Mouse (Mus musculus) lung, embryonic 16.5 days (tissue): ENCODE data around the gene Cluh. TPM values are rescaled to one million over a fixed set of nuclear protein-coding genes. Genes with fewer than 3 reads are reported as not detected.

ENCODE experiments used
- ATAC-seq: fragments of 200-750 bp; cut with Nextera tagmentation; 2 replicates; pipeline ENCODE4 v1.8.0; 2017; ENCODE audit warnings: low read depth, mild to moderate bottlenecking, moderate library complexity
- H3K27ac ChIP-seq: fragments of 300-500 bp; sonication (generic); 2 replicates; pipeline ENCODE4 v1.5.1; 2014; ENCODE audit warnings: mild to moderate bottlenecking, control low read depth, low read length
- H3K27me3 ChIP-seq: fragments of 300-500 bp; sonication (generic); 2 replicates; pipeline ENCODE4 v1.6.1; 2014; ENCODE audit warnings: low read depth, low read length, mixed read lengths; ENCODE audit not compliant: control insufficient read depth, insufficient read depth
- H3K36me3 ChIP-seq: fragments of 300-500 bp; sonication (generic); 2 replicates; pipeline ENCODE4 v1.6.1; 2014; ENCODE audit warnings: low read length; ENCODE audit not compliant: control insufficient read depth, insufficient read depth
- H3K4me1 ChIP-seq: fragments of 300-500 bp; sonication (generic); replicated peaks from 2 replicates; pipeline ENCODE4 v1.6.1; 2014; ENCODE audit warnings: low read length, mixed read lengths; ENCODE audit not compliant: control insufficient read depth, insufficient read depth
- H3K4me2 ChIP-seq: fragments of 300-500 bp; sonication (generic); 2 replicates; pipeline ENCODE4 v1.6.1; 2014; ENCODE audit warnings: low read depth, low read length, control low read depth
- H3K4me3 ChIP-seq: fragments of 300-500 bp; sonication (generic); 2 replicates; pipeline ENCODE4 v1.5.1; 2014; ENCODE audit warnings: mild to moderate bottlenecking, low read length, control low read depth
- H3K9ac ChIP-seq: fragments of 300-500 bp; sonication (generic); 2 replicates; pipeline ENCODE4 v1.6.1; 2014; ENCODE audit warnings: low read length, control low read depth
- H3K9me3 ChIP-seq: fragments of 300-500 bp; sonication (generic); 2 replicates; pipeline ENCODE4 v1.6.1; 2016; ENCODE audit warnings: low read length; ENCODE audit not compliant: control insufficient read depth
- WGBS: fragments of 180-500 bp; shearing (Covaris S2); extraction: QIAGEN DNeasy Blood & Tissue Kit; methylation state at CpG from one replicate; pipeline ENCODE4 v1.1.7; 2014; 5-methylcytosine and 5-hydroxymethylcytosine counted together
- polyA plus RNA-seq: library from polyadenylated mRNA; unstranded; fragments of >200 nt; fragmentation: Nextera tagmentation; extraction: Ambion mirVana; gene quantifications from 2 replicates; pipeline ENCODE4 v1.2.1, GENCODE M21; 2015

Cluh gene
- polyA plus RNA-seq, 1 experiment from 2014 or later: 18.9 TPM

DNA sequence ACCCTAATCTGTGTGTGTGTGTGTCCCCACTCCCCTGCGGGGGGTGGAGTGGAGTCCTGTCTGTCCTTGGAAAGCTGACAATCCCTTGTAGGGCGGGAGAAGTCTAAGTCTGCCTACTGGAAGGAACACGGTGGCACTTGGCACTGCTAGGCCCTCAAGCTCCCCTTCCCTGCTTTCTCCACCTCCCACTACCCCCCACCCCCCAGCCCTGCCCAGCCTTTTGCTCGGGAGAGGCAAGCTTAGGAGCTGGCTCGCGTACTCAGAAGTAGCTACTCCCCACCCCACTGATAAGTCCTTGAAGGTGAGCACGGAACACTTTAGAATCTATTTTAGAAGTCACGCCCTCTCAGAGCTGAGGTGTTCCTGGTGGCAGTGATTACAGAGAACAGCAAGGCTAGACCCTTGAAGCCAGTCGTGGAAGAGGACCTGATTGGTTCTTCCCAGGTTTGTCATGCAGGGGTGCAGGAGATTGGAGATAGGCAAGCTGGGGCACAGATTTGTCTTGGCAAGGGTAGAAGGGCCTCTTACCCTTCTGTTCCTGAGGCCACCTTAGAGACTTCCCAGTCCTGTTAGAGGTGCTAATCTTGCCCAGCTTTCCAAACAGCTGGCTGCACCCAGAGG, 10.4 kb upstream of the Cluh start:
- Histone ChIP-seq H3K4me3 (peak overlapping the region; percentile 79), H3K4me1 (peaks cover 21% of the 10 kb centered on the region), H3K27ac (peak overlapping the region; percentile 95), H3K9ac (peak overlapping the region; percentile 84), H3K36me3 (no peaks in the 10 kb centered on the region), H3K27me3 (no peaks in the 10 kb centered on the region), H3K4me2 (peak overlapping the region; percentile 82), H3K9me3 (no peaks in the 10 kb centered on the region)
- peak; percentile 74 for ATAC-seq
- whole genome bisulfite sequencing: 5% methylated on average over 9 of the region's 9 CpGs

DNA sequence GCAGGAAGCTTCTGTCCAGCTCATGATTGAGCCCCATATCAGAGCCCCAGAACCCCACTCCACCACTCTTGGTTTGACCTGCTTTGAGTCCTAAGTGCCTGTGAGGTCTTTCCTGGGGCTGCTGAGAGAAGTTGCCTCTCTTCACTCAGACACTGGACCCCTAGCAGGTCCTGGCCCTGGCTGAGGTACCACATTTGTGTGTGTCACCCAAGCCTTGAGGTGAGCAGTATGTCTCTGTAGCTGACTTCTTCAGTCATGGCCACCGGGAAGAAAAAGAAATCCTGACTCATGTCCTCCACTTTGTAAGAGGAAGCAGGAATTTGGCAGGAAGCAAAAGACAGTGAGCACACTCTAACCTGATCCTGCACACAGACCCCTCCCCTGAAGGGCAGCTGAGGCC, 9.7 kb upstream of the Cluh start:
- no peak for ATAC-seq
- H3K36me3 ChIP-seq: no peaks in the 10 kb centered on the region
- H3K4me3 ChIP-seq: no peak overlapping the region
- no peaks in the 10 kb centered on the region for H3K9me3 ChIP-seq
- H3K4me2 ChIP-seq: peak overlapping the region; percentile 82; the same call in 1 of the 2 replicates
- no peak overlapping the region for H3K9ac ChIP-seq
- H3K27ac ChIP-seq: peak overlapping the region; percentile 95
- WGBS: 56% methylated on average over 1 of the region's 1 CpGs
- no peaks in the 10 kb centered on the region for H3K27me3 ChIP-seq
- peaks cover 21% of the 10 kb centered on the region for H3K4me1 ChIP-seq

DNA sequence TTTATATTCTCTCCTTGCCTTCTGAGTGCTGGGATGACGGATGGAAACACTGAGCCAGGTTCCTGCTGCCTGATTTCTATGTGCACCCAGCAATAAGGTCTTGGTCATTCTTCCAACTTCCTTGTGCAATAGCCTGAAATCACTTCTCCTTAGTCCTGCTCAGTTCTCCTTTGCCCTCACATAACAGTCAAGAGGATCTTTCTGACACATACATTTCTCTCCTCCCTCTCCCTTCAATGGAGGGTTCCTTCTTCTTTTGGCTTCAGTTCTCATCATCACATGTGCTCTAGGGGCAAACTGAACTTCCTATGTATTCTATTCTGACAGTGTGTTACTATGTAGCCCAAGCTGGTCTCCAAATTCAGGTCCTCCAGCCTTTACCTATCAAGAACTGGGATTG, 1.3 kb upstream of the Cluh start:
- 87% methylated on average over 1 of the region's 1 CpGs for WGBS
- ATAC-seq: no peak
- no peaks in the 10 kb centered on the region for H3K27me3 ChIP-seq
- no peak overlapping the region for H3K27ac ChIP-seq
- no peaks in the 10 kb centered on the region for H3K9me3 ChIP-seq
- peaks cover 24% of the 10 kb centered on the region for H3K4me1 ChIP-seq
- H3K4me3 ChIP-seq: no peak overlapping the region
- no peaks in the 10 kb centered on the region for H3K36me3 ChIP-seq
- H3K4me2 ChIP-seq: no peak overlapping the region
- no peak overlapping the region for H3K9ac ChIP-seq

DNA sequence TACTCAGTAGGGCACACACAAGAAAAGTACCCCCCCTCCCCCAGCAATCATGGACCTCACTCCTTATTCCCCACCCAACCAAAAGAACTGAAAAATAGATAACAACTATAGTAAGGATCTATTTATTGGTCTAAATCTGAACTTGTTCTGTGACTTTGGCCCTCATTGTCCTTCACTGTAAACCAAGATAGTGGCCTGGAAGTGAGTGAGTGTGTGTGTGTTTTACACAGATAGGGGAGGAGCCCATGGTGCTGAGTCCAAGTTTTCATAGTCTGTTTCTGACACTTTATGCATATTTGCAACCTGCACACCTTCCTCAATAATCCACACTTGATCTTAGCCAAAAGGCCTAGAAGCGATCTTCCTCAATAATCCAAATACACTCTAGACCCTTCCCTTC, 619 bp upstream of the Cluh start:
- H3K9me3 ChIP-seq: no peaks in the 10 kb centered on the region

DNA sequence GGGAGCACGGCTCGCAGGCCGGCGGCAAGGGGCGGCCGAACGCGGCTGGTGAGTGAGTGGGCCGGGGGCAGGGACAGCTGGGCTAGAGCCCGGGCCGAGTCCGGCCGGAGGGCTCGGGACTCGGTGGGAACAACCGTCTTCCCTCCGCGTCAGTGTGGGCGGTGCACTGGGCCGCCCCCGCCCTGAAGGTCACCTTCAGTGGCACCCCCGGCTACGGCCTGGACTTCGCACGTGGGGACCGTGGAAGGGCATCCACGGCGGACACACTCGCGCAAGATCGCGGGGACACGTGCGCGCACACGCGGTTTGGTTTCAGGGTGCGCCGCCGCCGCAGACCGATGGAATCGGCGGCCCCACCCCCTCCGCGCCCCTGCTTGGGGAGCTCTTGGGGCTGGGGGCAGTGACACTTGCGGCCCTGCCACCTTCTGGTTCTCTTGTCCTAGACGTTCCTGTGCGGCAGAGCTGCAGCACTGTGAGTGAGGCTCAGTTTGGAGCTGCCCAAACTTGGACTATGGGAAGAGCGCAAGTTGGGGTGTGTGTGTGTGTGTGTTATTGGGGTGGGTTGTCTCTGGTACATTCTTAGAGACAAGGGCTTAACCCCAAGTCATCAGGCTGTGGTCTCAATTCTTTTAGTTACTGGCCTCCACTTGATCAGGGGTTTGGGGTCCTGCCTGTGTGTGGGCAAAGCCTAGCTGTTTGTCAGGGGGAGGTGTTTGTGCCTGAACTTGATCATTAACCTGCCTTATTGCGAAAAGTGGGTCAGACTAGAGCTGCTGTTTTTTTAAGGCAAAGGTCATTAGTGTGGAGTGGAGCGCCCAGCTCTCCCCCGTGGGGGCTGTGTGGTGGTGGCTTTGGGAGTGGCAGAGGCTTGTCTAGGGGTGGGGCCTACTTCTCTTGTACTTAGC, 604 bp downstream of the Cluh start:
- peak overlapping the region; percentile 86 for H3K9ac ChIP-seq
- peak overlapping the region; percentile 78 for H3K4me2 ChIP-seq
- H3K27ac ChIP-seq: peak overlapping the region; percentile 61
- no peaks in the 10 kb centered on the region for H3K9me3 ChIP-seq
- under 1% methylated on average over 49 of the region's 53 CpGs for WGBS
- ATAC-seq: peak; percentile 41
- H3K4me3 ChIP-seq: peak overlapping the region; percentile 95
- H3K4me1 ChIP-seq: peaks cover 24% of the 10 kb centered on the region
- no peaks in the 10 kb centered on the region for H3K36me3 ChIP-seq
- no peaks in the 10 kb centered on the region for H3K27me3 ChIP-seq

More for the DNA sequence above, 619 bp upstream of the Cluh start:
- WGBS: 10% methylated on average over 1 of the region's 1 CpGs
- peak overlapping the region; percentile 78 for H3K4me2 ChIP-seq
- peaks cover 24% of the 10 kb centered on the region for H3K4me1 ChIP-seq
- H3K9ac ChIP-seq: peak overlapping the region; percentile 86
- H3K36me3 ChIP-seq: no peaks in the 10 kb centered on the region
- H3K27ac ChIP-seq: peak overlapping the region; percentile 41
- H3K4me3 ChIP-seq: peak overlapping the region; percentile 95
- H3K27me3 ChIP-seq: no peaks in the 10 kb centered on the region
- ATAC-seq: peak; percentile 24

DNA sequence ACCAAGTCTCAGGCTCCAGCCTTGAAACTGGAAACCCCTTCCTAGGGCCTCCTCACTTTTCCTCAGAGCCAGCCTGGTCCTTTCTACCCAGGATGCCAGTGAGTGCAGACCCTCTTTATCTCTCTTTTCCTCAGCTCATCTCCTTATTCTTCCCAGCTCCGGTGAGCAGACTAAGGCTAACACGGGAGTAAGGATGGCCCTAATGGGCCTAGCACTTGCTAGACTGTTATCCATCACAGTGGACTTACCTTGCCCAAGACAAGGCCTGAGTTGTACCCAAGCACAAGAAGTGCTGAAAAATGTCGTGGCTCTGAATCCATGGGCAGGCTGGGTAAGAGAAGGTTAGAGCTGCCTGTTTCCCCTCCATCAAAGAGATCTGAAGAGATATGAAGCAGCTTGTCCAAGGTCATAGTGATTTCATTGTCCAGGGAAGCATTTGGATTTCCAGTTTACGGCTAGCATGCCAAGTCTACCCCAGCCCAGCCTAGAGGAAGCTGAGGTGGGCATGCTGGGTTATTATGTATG, 1.3 kb downstream of the Cluh start:
- 39% methylated on average over 4 of the region's 4 CpGs for WGBS
- peak overlapping the region; percentile 86 for H3K9ac ChIP-seq
- H3K9me3 ChIP-seq: no peaks in the 10 kb centered on the region
- H3K27ac ChIP-seq: peak overlapping the region; percentile 28; the same call in 1 of the 2 replicates
- peaks cover 24% of the 10 kb centered on the region for H3K4me1 ChIP-seq
- no peaks in the 10 kb centered on the region for H3K27me3 ChIP-seq
- no peaks in the 10 kb centered on the region for H3K36me3 ChIP-seq
- H3K4me3 ChIP-seq: peak overlapping the region; percentile 95
- ATAC-seq: no peak
- peak overlapping the region; percentile 78 for H3K4me2 ChIP-seq

DNA sequence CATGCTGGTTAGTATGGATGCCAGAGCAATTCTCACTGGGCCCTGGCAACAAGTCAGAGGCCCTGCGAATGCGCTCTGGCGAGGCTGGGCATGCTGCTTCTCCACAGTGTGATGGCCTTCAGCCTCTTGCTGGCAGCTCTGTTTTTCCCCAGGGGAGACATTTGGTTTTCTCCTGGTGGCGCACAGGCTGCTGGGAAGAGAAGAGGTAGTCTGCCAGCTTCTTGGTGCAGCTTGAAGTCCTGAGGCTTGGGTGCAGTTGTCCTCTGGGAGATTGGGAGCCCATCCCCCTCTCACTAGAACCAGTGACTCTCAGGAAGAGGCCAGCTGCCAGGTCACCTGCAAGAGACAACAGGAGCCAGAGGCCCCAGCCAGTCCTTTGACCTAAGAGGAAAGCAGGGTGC, 3.5 kb downstream of the Cluh start:
- no peak for ATAC-seq
- H3K27ac ChIP-seq: no peak overlapping the region
- H3K36me3 ChIP-seq: peaks cover 8% of the 10 kb centered on the region
- H3K27me3 ChIP-seq: no peaks in the 10 kb centered on the region
- 92% methylated on average over 4 of the region's 4 CpGs for WGBS
- H3K4me1 ChIP-seq: peaks cover 24% of the 10 kb centered on the region
- H3K9ac ChIP-seq: no peak overlapping the region
- H3K4me3 ChIP-seq: no peak overlapping the region
- no peaks in the 10 kb centered on the region for H3K9me3 ChIP-seq
- no peak overlapping the region for H3K4me2 ChIP-seq

DNA sequence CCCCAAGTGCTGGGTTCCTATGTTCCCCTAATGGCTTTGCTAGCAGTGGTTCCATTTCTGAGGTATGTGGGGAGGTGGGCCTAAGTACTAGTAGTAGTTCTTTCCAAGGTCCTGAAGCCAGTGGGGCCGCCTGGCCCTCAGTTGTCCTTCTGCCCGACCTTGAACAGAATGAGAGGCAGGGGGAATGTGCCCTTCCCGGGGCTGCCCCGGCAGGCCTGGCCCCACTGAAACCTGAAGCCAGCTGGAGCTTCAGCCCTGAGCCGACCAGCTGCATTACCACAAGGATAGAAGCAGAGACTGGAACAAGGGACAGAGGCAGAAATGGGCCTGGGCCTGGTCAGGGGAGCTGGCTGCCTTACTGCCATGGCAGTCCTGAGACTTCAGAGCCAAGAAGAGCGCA, 4.1 kb downstream of the Cluh start:
- H3K4me2 ChIP-seq: no peak overlapping the region
- H3K4me1 ChIP-seq: peaks cover 24% of the 10 kb centered on the region
- no peaks in the 10 kb centered on the region for H3K27me3 ChIP-seq
- no peak overlapping the region for H3K4me3 ChIP-seq
- H3K9ac ChIP-seq: no peak overlapping the region
- H3K36me3 ChIP-seq: peaks cover 14% of the 10 kb centered on the region
- H3K9me3 ChIP-seq: peaks cover 1% of the 10 kb centered on the region; the same call in 1 of the 2 replicates
- WGBS: 58% methylated on average over 6 of the region's 6 CpGs
- ATAC-seq: no peak
- no peak overlapping the region for H3K27ac ChIP-seq

DNA sequence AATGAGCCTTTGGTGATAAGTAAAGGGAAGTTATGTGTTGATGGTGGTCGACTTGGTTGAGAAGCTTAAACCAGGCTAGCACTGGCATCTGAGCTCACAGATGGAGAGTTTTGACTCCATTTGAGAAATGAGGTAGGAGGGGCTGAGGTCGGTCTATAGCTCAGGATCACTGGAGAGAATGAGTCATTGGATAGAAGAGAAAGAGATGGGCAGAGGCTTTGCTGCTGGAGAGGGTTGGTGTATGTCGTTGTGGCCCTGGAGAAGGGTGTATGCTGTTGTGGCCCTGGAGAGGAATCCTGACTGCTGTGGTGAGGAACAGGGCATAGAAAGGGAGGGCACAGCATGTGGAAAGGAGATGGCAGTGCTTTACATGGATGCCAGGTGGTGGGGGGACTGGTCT, 6.6 kb downstream of the Cluh start:
- no peak for ATAC-seq
- no peaks in the 10 kb centered on the region for H3K27me3 ChIP-seq
- no peak overlapping the region for H3K27ac ChIP-seq
- peaks cover 9% of the 10 kb centered on the region for H3K4me1 ChIP-seq
- peaks cover 32% of the 10 kb centered on the region for H3K36me3 ChIP-seq
- 77% methylated on average over 3 of the region's 3 CpGs for WGBS
- H3K4me2 ChIP-seq: no peak overlapping the region
- no peak overlapping the region for H3K9ac ChIP-seq
- no peak overlapping the region for H3K4me3 ChIP-seq
- peaks cover 2% of the 10 kb centered on the region; the same call in 1 of the 2 replicates for H3K9me3 ChIP-seq
